ENCODE assay signal across 25 mouse cellular contexts in genomic region chr1:74792831-74793660, GRCm38 (mm10). TPM values are rescaled to one million over a fixed set of nuclear protein-coding genes. Genes with fewer than 3 reads are reported as not detected.
A peak's percentile ranks its signal among the peaks of the same experiment; 100 is the strongest.
DNase-seq lines count a peak whose midpoint lies in the region; ATAC-seq and TF ChIP-seq lines count a peak whose summit lies in the region.
"Had no signal": no experiment of that assay in that cellular context is flagged by ENCODE, and none has a peak within 500 bp of the region (broad histone marks: within the 10 kb centered on the region; RNA-seq: fewer than 3 reads in every experiment).

No protein-coding gene starts in this region.

- TF ChIP-seq CTCF in midbrain, postnatal 0 days (IDR thresholded peaks at IDR 0.05): no peak

- WGBS in embryonic facial prominence, embryonic 13.5 days: 23% methylated on average over 19 of the region's 19 CpGs
- WGBS in embryonic facial prominence, embryonic 10.5 days: 6% methylated on average over 19 of the region's 19 CpGs
- 6% methylated on average over 19 of the region's 19 CpGs for WGBS in midbrain, embryonic 11.5 days
- WGBS in midbrain, postnatal 0 days: 27% methylated on average over 19 of the region's 19 CpGs
- WGBS in embryonic facial prominence, embryonic 14.5 days: 21% methylated on average over 16 of the region's 19 CpGs
- 13% methylated on average over 19 of the region's 19 CpGs for WGBS in intestine, embryonic 15.5 days

- no peak for ATAC-seq in embryonic facial prominence, embryonic 13.5 days (ENCODE audit: insufficient number of reproducible peaks, insufficient read depth, low FRiP score, low TSS enrichment, low read depth)
- ATAC-seq in midbrain, embryonic 11.5 days (ENCODE audit: low FRiP score): no peak
- no peak for ATAC-seq in midbrain, postnatal 0 days (ENCODE audit: low FRiP score)
- no peak for ATAC-seq in embryonic facial prominence, embryonic 14.5 days (ENCODE audit: low read depth)
- no peak for ATAC-seq in intestine, embryonic 15.5 days
- ATAC-seq: activated CD4-positive, CD25-positive, alpha-beta regulatory T cell, adult 4 months; forebrain, embryonic 15.5 days; intestine, postnatal 0 days; liver, embryonic 12.5 days; Patski had no signal

- no peaks in the 10 kb centered on the region for H3K9me3 ChIP-seq in embryonic facial prominence, embryonic 13.5 days
- no peaks in the 10 kb centered on the region for H3K9me3 ChIP-seq in embryonic facial prominence, embryonic 10.5 days
- no peaks in the 10 kb centered on the region for H3K9me3 ChIP-seq in midbrain, embryonic 11.5 days (ENCODE audit: control insufficient read depth, low read length)
- no peaks in the 10 kb centered on the region for H3K9me3 ChIP-seq in midbrain, postnatal 0 days (ENCODE audit: low read length)
- H3K9me3 ChIP-seq in embryonic facial prominence, embryonic 14.5 days (ENCODE audit: control insufficient read depth, low read length): no peaks in the 10 kb centered on the region
- no peaks in the 10 kb centered on the region for H3K9me3 ChIP-seq in intestine, embryonic 15.5 days
- H3K9me3 ChIP-seq: forebrain, embryonic 15.5 days; hindbrain, embryonic 13.5 days; liver, embryonic 12.5 days; midbrain, embryonic 12.5 days had no signal

- peaks cover 99% of the 10 kb centered on the region for H3K27me3 ChIP-seq in embryonic facial prominence, embryonic 13.5 days
- peaks cover 100% of the 10 kb centered on the region for H3K27me3 ChIP-seq in embryonic facial prominence, embryonic 10.5 days (replicated peaks; ENCODE audit: low read depth, poor library complexity, severe bottlenecking)
- peaks cover 84% of the 10 kb centered on the region for H3K27me3 ChIP-seq in midbrain, embryonic 11.5 days (ENCODE audit: control insufficient read depth, insufficient read depth, low read length)
- peaks cover 48% of the 10 kb centered on the region for H3K27me3 ChIP-seq in midbrain, postnatal 0 days (ENCODE audit: insufficient read depth, low read length)
- H3K27me3 ChIP-seq in embryonic facial prominence, embryonic 14.5 days (replicated peaks; ENCODE audit: control insufficient read depth, insufficient read depth, low read length): peaks cover 83% of the 10 kb centered on the region
- H3K27me3 ChIP-seq in intestine, embryonic 15.5 days (replicated peaks): peaks cover 98% of the 10 kb centered on the region

- H3K36me3 ChIP-seq in embryonic facial prominence, embryonic 13.5 days: no peaks in the 10 kb centered on the region
- H3K36me3 ChIP-seq in embryonic facial prominence, embryonic 10.5 days (replicated peaks): no peaks in the 10 kb centered on the region
- no peaks in the 10 kb centered on the region for H3K36me3 ChIP-seq in midbrain, embryonic 11.5 days (ENCODE audit: control insufficient read depth, insufficient read depth, low read length)
- no peaks in the 10 kb centered on the region for H3K36me3 ChIP-seq in midbrain, postnatal 0 days (ENCODE audit: insufficient read depth, low read length)
- no peaks in the 10 kb centered on the region for H3K36me3 ChIP-seq in embryonic facial prominence, embryonic 14.5 days (ENCODE audit: control insufficient read depth, insufficient read depth, low read length)
- H3K36me3 ChIP-seq in intestine, embryonic 15.5 days: no peaks in the 10 kb centered on the region
- H3K36me3 ChIP-seq: forebrain, embryonic 15.5 days; hindbrain, embryonic 13.5 days; liver, embryonic 12.5 days; midbrain, embryonic 12.5 days had no signal

- H3K4me2 ChIP-seq in embryonic facial prominence, embryonic 13.5 days: peak overlapping the region; percentile 88
- H3K4me2 ChIP-seq in midbrain, embryonic 11.5 days: no peak overlapping the region
- no peak overlapping the region for H3K4me2 ChIP-seq in midbrain, postnatal 0 days (ENCODE audit: low read depth, low read length, poor library complexity, severe bottlenecking)
- H3K4me2 ChIP-seq in embryonic facial prominence, embryonic 14.5 days (ENCODE audit: low read depth, low read length): peak overlapping the region; percentile 63
- H3K4me2 ChIP-seq in intestine, embryonic 15.5 days (replicated peaks): no peak overlapping the region
- H3K4me2 ChIP-seq: forebrain, embryonic 15.5 days; liver, embryonic 12.5 days had no signal

- DNase-seq in embryonic facial prominence, embryonic 10.5 days (ENCODE audit: low spot score): no peak
- DNase-seq in midbrain, embryonic 11.5 days (ENCODE audit: low spot score, missing footprints): peak; percentile 91
- DNase-seq in midbrain, postnatal 0 days (ENCODE audit: low spot score): no peak
- DNase-seq in embryonic facial prominence, embryonic 14.5 days (ENCODE audit: low spot score): no peak
- peak; percentile 19 for DNase-seq in naive thymus-derived CD4-positive, alpha-beta T cell, adult 2 months (ENCODE audit: low read depth)
- no peak for DNase-seq in cerebellum, adult 11 months
- DNase-seq: adrenal gland, postnatal 25 days; cerebellum, adult 9-11 months; heart, adult 18-20 months; kidney, postnatal 10 days; lung, embryonic 14.5 days; lung, postnatal 4 days; thymus, adult 2 months had no signal

- no peak overlapping the region for H3K27ac ChIP-seq in embryonic facial prominence, embryonic 13.5 days
- no peak overlapping the region for H3K27ac ChIP-seq in embryonic facial prominence, embryonic 10.5 days (replicated peaks)
- no peak overlapping the region for H3K27ac ChIP-seq in midbrain, embryonic 11.5 days (ENCODE audit: low read depth, low read length)
- H3K27ac ChIP-seq in midbrain, postnatal 0 days (ENCODE audit: low read depth, low read length): no peak overlapping the region
- H3K27ac ChIP-seq in embryonic facial prominence, embryonic 14.5 days (replicated peaks; ENCODE audit: low read depth, low read length): no peak overlapping the region
- no peak overlapping the region for H3K27ac ChIP-seq in intestine, embryonic 15.5 days
- H3K27ac ChIP-seq: forebrain, embryonic 15.5 days; hindbrain, embryonic 13.5 days; layer of hippocampus, adult 2 months; liver, embryonic 12.5 days; midbrain, embryonic 12.5 days had no signal

- no peak overlapping the region for H3K4me3 ChIP-seq in embryonic facial prominence, embryonic 13.5 days
- H3K4me3 ChIP-seq in embryonic facial prominence, embryonic 10.5 days: no peak overlapping the region
- H3K4me3 ChIP-seq in midbrain, embryonic 11.5 days (ENCODE audit: low read depth, low read length): no peak overlapping the region
- no peak overlapping the region for H3K4me3 ChIP-seq in midbrain, postnatal 0 days (ENCODE audit: low read depth, low read length)
- no peak overlapping the region for H3K4me3 ChIP-seq in embryonic facial prominence, embryonic 14.5 days (ENCODE audit: low read depth, low read length)
- H3K4me3 ChIP-seq in intestine, embryonic 15.5 days (replicated peaks): no peak overlapping the region
- H3K4me3 ChIP-seq: layer of hippocampus, adult 2 months; liver, embryonic 12.5 days had no signal

- peaks cover 80% of the 10 kb centered on the region for H3K4me1 ChIP-seq in embryonic facial prominence, embryonic 13.5 days
- H3K4me1 ChIP-seq in embryonic facial prominence, embryonic 10.5 days: peaks cover 84% of the 10 kb centered on the region
- peaks cover 35% of the 10 kb centered on the region for H3K4me1 ChIP-seq in midbrain, embryonic 11.5 days (ENCODE audit: control insufficient read depth, insufficient read depth, low read length)
- H3K4me1 ChIP-seq in midbrain, postnatal 0 days (ENCODE audit: insufficient read depth, low read length): peaks cover 12% of the 10 kb centered on the region; the same call in 1 of the 2 replicates
- H3K4me1 ChIP-seq in embryonic facial prominence, embryonic 14.5 days (ENCODE audit: control insufficient read depth, insufficient read depth, low read length): peaks cover 53% of the 10 kb centered on the region
- peaks cover 18% of the 10 kb centered on the region for H3K4me1 ChIP-seq in intestine, embryonic 15.5 days (replicated peaks)

- H3K9ac ChIP-seq in embryonic facial prominence, embryonic 13.5 days: no peak overlapping the region; the same call in 1 of the 2 replicates
- no peak overlapping the region for H3K9ac ChIP-seq in midbrain, embryonic 11.5 days (ENCODE audit: low read length)
- H3K9ac ChIP-seq in midbrain, postnatal 0 days (replicated peaks; ENCODE audit: low read length, poor library complexity, severe bottlenecking): no peak overlapping the region
- H3K9ac ChIP-seq in embryonic facial prominence, embryonic 14.5 days (ENCODE audit: low read depth, low read length): no peak overlapping the region
- no peak overlapping the region for H3K9ac ChIP-seq in intestine, embryonic 15.5 days
- H3K9ac ChIP-seq: forebrain, embryonic 15.5 days; hindbrain, embryonic 13.5 days; liver, embryonic 12.5 days; lung, embryonic 14.5 days; midbrain, embryonic 12.5 days had no signal

RNA-seq across cellular contexts. Expression of gene Wnt10a, which starts 1.7 kb away (rescaled TPM):
- 5.4 and 6.9 TPM in 2 replicates for polyA plus RNA-seq in embryonic facial prominence, embryonic 13.5 days (2015; fragmentation: Nextera tagmentation; extraction: Ambion mirVana)
- polyA plus RNA-seq in embryonic facial prominence, embryonic 10.5 days (2016; fragmentation: Nextera tagmentation; extraction: Ambion mirVana): 0.70 and 1.2 TPM in 2 replicates
- polyA plus RNA-seq in midbrain, embryonic 11.5 days (2014; fragmentation: Nextera tagmentation; extraction: Ambion mirVana): 1.4 and 2.3 TPM in 2 replicates
- 0.09 and 0.82 TPM in 2 replicates for total RNA-seq in midbrain, postnatal 0 days (2014; rRNA removed)
- polyA plus RNA-seq in midbrain, postnatal 0 days (2015; fragmentation: Nextera tagmentation; extraction: Ambion mirVana): 0.10 and 0.38 TPM in 2 replicates
- 6.1 and 6.7 TPM in 2 replicates for polyA plus RNA-seq in embryonic facial prominence, embryonic 14.5 days (2014; fragmentation: Nextera tagmentation; extraction: Ambion mirVana)
- 0.15 and 0.16 TPM in 2 replicates for polyA plus RNA-seq in intestine, embryonic 15.5 days (2015; fragmentation: Nextera tagmentation; extraction: Ambion mirVana)
- total RNA-seq: heart, adult 18-20 months had no signal
- polyA plus RNA-seq: heart, embryonic 14.5 days; intestine, postnatal 0 days; liver, embryonic 12.5 days; lung, embryonic 14.5 days; neural tube, embryonic 14.5 days; Patski had no signal

RNA-seq across cellular contexts. Expression of gene Wnt6, which starts 21.4 kb away (rescaled TPM):
- 49.1 and 55.5 TPM in 2 replicates for polyA plus RNA-seq in embryonic facial prominence, embryonic 13.5 days (2015; fragmentation: Nextera tagmentation; extraction: Ambion mirVana)
- 26.5 and 26.6 TPM in 2 replicates for polyA plus RNA-seq in embryonic facial prominence, embryonic 10.5 days (2016; fragmentation: Nextera tagmentation; extraction: Ambion mirVana)
- 3.3 and 3.4 TPM in 2 replicates for polyA plus RNA-seq in midbrain, embryonic 11.5 days (2014; fragmentation: Nextera tagmentation; extraction: Ambion mirVana)
- 6.2 and 8.4 TPM in 2 replicates for total RNA-seq in midbrain, postnatal 0 days (2014; rRNA removed)
- polyA plus RNA-seq in midbrain, postnatal 0 days (2015; fragmentation: Nextera tagmentation; extraction: Ambion mirVana): 6.3 and 6.6 TPM in 2 replicates
- polyA plus RNA-seq in embryonic facial prominence, embryonic 14.5 days (2014; fragmentation: Nextera tagmentation; extraction: Ambion mirVana): 16.1 and 23.1 TPM in 2 replicates
- polyA plus RNA-seq in intestine, embryonic 15.5 days (2015; fragmentation: Nextera tagmentation; extraction: Ambion mirVana): 0.18 and 0.58 TPM in 2 replicates
- polyA plus RNA-seq: activated CD4-positive, CD25-positive, alpha-beta regulatory T cell, adult 4 months; neural tube, embryonic 14.5 days; Patski had no signal

RNA-seq across cellular contexts. Expression of gene Prkag3, which starts 44.0 kb away (rescaled TPM):
- 0.25 and 0.35 TPM in 2 replicates for polyA plus RNA-seq in embryonic facial prominence, embryonic 13.5 days (2015; fragmentation: Nextera tagmentation; extraction: Ambion mirVana)
- 0.11 TPM in 1 of 2 replicates, not detected in the other for polyA plus RNA-seq in embryonic facial prominence, embryonic 10.5 days (2016; fragmentation: Nextera tagmentation; extraction: Ambion mirVana)
- polyA plus RNA-seq in midbrain, embryonic 11.5 days (2014; fragmentation: Nextera tagmentation; extraction: Ambion mirVana): not detected in 2 replicates
- 0.11 TPM in 1 of 2 replicates, not detected in the other for total RNA-seq in midbrain, postnatal 0 days (2014; rRNA removed)
- 0.09 TPM in 1 of 2 replicates, not detected in the other for polyA plus RNA-seq in midbrain, postnatal 0 days (2015; fragmentation: Nextera tagmentation; extraction: Ambion mirVana)
- polyA plus RNA-seq in embryonic facial prominence, embryonic 14.5 days (2014; fragmentation: Nextera tagmentation; extraction: Ambion mirVana): 4.5 and 6.4 TPM in 2 replicates
- 0.16 and 0.19 TPM in 2 replicates for polyA plus RNA-seq in intestine, embryonic 15.5 days (2015; fragmentation: Nextera tagmentation; extraction: Ambion mirVana)
- total RNA-seq: adrenal gland, postnatal 25 days; layer of hippocampus, adult 2 months had no signal
- polyA plus RNA-seq: activated CD4-positive, CD25-positive, alpha-beta regulatory T cell, adult 4 months; forebrain, embryonic 15.5 days; liver, embryonic 12.5 days; midbrain, embryonic 12.5 days; neural tube, embryonic 14.5 days; Patski had no signal

Comparison
In these comparisons a context has a peak if more than half of its experiments do, and no peak if none do; other contexts are left out.
1. DNase-seq: peak in midbrain, embryonic 11.5 days (single experiment) and naive thymus-derived CD4-positive, alpha-beta T cell, adult 2 months (single experiment); none in embryonic facial prominence, embryonic 10.5 days (single experiment), midbrain, postnatal 0 days (single experiment), embryonic facial prominence, embryonic 14.5 days (single experiment) and cerebellum, adult 11 months (single experiment).
2. H3K4me2 ChIP-seq: peak in embryonic facial prominence, embryonic 13.5 days (single experiment) and embryonic facial prominence, embryonic 14.5 days (single experiment); none in midbrain, embryonic 11.5 days (single experiment), midbrain, postnatal 0 days (single experiment) and intestine, embryonic 15.5 days (single experiment).